Mouse (Mus musculus) intestine, embryonic 14.5 days (tissue): ENCODE results near the gene Med1. TPM values are rescaled to one million over a fixed set of nuclear protein-coding genes. Genes with fewer than 3 reads are reported as not detected.
"Not testable (repeated sequence)": the region's sequence is repeated elsewhere in the genome, so short reads cannot be mapped to it uniquely, and the experiment has no call there.

Experiments
- ATAC-seq: fragments of 200-750 bp; cut with Nextera tagmentation; replicated peaks from 2 replicates; pipeline ENCODE4 v1.8.0; 2017; ENCODE audit warnings: low read depth, moderate number of reproducible peaks, moderate TSS enrichment, moderate library complexity; ENCODE audit not compliant: low FRiP score, low TSS enrichment
- DNase-seq: peaks from one replicate; pipeline ENCODE4 v3.0.0-alpha.2; 2018; ENCODE audit warnings: low spot score
- H3K27ac ChIP-seq: fragments of 300-500 bp; sonication (generic); 2 replicates; pipeline ENCODE4 v1.5.1; 2014; ENCODE audit warnings: low read depth, mild to moderate bottlenecking, control low read depth
- H3K27me3 ChIP-seq: fragments of 300-500 bp; sonication (generic); replicated peaks from 2 replicates; pipeline ENCODE4 v1.6.1; 2014; ENCODE audit warnings: low read length, control low read depth; ENCODE audit not compliant: control insufficient read depth, insufficient read depth
- H3K36me3 ChIP-seq: fragments of 300-500 bp; sonication (generic); 2 replicates; pipeline ENCODE4 v1.6.1; 2014; ENCODE audit warnings: low read length, control low read depth; ENCODE audit not compliant: control insufficient read depth, insufficient read depth
- H3K4me1 ChIP-seq: fragments of 300-500 bp; sonication (generic); replicated peaks from 2 replicates; pipeline ENCODE4 v1.6.1; 2014; ENCODE audit warnings: low read length, control low read depth, mixed read lengths; ENCODE audit not compliant: control insufficient read depth, insufficient read depth
- H3K4me2 ChIP-seq: fragments of 300-500 bp; sonication (generic); 2 replicates; pipeline ENCODE4 v1.6.1; 2014; ENCODE audit warnings: low read length
- H3K4me3 ChIP-seq: fragments of 300-500 bp; sonication (generic); 2 replicates; pipeline ENCODE4 v1.5.1; 2014; ENCODE audit warnings: low read depth, low read length, control low read depth, mixed read lengths
- H3K9ac ChIP-seq: fragments of 300-500 bp; sonication (generic); 2 replicates; pipeline ENCODE4 v1.6.1; 2014; ENCODE audit warnings: mild to moderate bottlenecking, low read length
- H3K9me3 ChIP-seq: fragments of 300-500 bp; sonication (generic); 2 replicates; pipeline ENCODE4 v1.6.1; 2016; ENCODE audit warnings: low read length, control low read depth; ENCODE audit not compliant: control insufficient read depth
- WGBS: fragments of 180-500 bp; shearing (Covaris S2); extraction: QIAGEN DNeasy Blood & Tissue Kit; methylation state at CpG from one replicate; pipeline ENCODE4 v1.1.7; 2014; 5-methylcytosine and 5-hydroxymethylcytosine counted together
- polyA plus RNA-seq: library from polyadenylated mRNA; unstranded; fragments of >200 nt; fragmentation: Nextera tagmentation; extraction: Ambion mirVana; gene quantifications from 2 replicates; pipeline ENCODE4 v1.2.1, GENCODE M21; 2014

The Med1 gene
- polyA plus RNA-seq: 57.1 and 63.2 TPM in 2 replicates

- H3K27me3 ChIP-seq: no peaks in the 10 kb centered on the region
- under 1% methylated on average over 48 of the region's 53 CpGs for WGBS
- H3K4me3 ChIP-seq: peak within 1 kb of the TSS; percentile 89
- DNase-seq (peak; percentile 94), ATAC-seq (peak; percentile 95)
- H3K36me3 ChIP-seq: peaks cover 16% of the 10 kb centered on the region
- peaks cover 8% of the 10 kb centered on the region for H3K4me1 ChIP-seq
- H3K9ac ChIP-seq: peak within 1 kb of the TSS; percentile 93
- no peaks in the 10 kb centered on the region for H3K9me3 ChIP-seq
- H3K27ac ChIP-seq: peak within 1 kb of the TSS; percentile 89
- H3K4me2 ChIP-seq: peak within 1 kb of the TSS; percentile 75
These were observed at the start of gene Med1 for GRCm38 (mm10) chr11:98192901-98193805. Gene Med1, minus strand, starts transcription at chr11:98193293.

DNA sequence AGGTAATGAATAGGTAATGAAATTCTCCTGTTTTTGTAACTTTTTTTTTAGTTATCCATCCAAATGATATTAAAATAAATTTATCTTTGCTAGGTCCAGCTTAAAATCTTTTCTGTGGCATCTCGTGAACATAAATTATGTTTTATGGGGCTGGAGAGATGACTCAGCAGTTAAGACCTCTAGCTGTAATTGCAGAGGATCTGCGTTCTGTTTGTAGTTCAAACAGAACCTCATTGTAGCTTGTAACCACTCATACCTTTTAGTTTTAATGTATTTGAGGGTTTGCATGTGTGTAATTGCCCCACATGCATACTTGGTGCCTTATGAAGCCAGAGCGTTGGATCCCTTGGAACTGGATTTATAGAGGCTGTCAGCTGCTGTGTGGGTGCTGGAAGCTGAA lies 45.9 kb upstream of the Med1 start:
- Histone ChIP-seq H3K27me3 (no peaks in the 10 kb centered on the region), H3K4me3 (no peak overlapping the region), H3K9ac (no peak overlapping the region), H3K4me2 (no peak overlapping the region), H3K36me3 (peaks cover 90% of the 10 kb centered on the region), H3K27ac (no peak overlapping the region), H3K9me3 (no peaks in the 10 kb centered on the region), H3K4me1 (no peaks in the 10 kb centered on the region)
- no peak for ATAC-seq
- DNase-seq: no peak
- 73% methylated on average over 3 of the region's 3 CpGs for WGBS

GRCm38 (mm10) chr11:98238416-98238815 lies 45.3 kb upstream of the Med1 start:
- Histone ChIP-seq H3K4me1 (no peaks in the 10 kb centered on the region), H3K4me2 (no peak overlapping the region), H3K27ac (no peak overlapping the region), H3K27me3 (no peaks in the 10 kb centered on the region), H3K9me3 (no peaks in the 10 kb centered on the region), H3K36me3 (peaks cover 90% of the 10 kb centered on the region), H3K4me3 (no peak overlapping the region), H3K9ac (no peak overlapping the region)
- 81% methylated on average over 3 of the region's 3 CpGs for WGBS
- no peak for ATAC-seq
- DNase-seq: no peak

GRCm38 (mm10) chr11:98226349-98226748 lies 33.3 kb upstream of the Med1 start:
- Histone ChIP-seq H3K4me2 (no peak overlapping the region), H3K27me3 (no peaks in the 10 kb centered on the region), H3K4me3 (no peak overlapping the region), H3K9ac (no peak overlapping the region), H3K9me3 (no peaks in the 10 kb centered on the region), H3K36me3 (peaks cover 96% of the 10 kb centered on the region), H3K4me1 (no peaks in the 10 kb centered on the region), H3K27ac (no peak overlapping the region)
- WGBS: 93% methylated on average over 1 of the region's 1 CpGs
- no peak for DNase-seq
- no peak for ATAC-seq

DNA sequence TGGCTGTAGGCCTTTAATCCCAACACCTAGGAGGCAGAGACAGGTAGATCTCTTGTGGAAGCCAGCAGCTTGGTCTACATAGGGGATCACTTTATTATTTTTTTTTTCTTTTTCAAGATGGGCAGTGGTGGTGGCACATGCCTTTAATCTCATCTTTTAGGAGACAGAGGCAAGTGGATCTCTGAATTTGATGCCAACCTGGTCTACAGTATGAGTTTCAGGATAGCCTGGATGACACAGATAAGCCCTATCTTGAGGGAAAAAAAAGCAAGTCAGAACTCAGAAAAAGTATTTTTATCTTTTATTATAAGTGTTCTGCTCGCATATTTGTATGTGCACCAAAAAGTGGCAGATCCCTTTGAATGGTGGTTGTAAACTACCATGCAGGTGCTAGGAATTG lies 20.2 kb upstream of the Med1 start:
- ATAC-seq (no peak), DNase-seq (no peak)
- peaks cover 84% of the 10 kb centered on the region for H3K36me3 ChIP-seq
- H3K9me3 ChIP-seq: no peaks in the 10 kb centered on the region
- H3K27me3 ChIP-seq: no peaks in the 10 kb centered on the region
- H3K27ac ChIP-seq: no peak overlapping the region
- H3K4me1 ChIP-seq: no peaks in the 10 kb centered on the region
- no peak overlapping the region for H3K9ac ChIP-seq
- WGBS: 85% methylated on average over 1 of the region's 1 CpGs
- no peak overlapping the region for H3K4me2 ChIP-seq
- H3K4me3 ChIP-seq: no peak overlapping the region

- not testable (repeated sequence) for H3K4me3 ChIP-seq, ATAC-seq, H3K27ac ChIP-seq, H3K27me3 ChIP-seq, DNase-seq, H3K9me3 ChIP-seq, H3K9ac ChIP-seq, H3K4me2 ChIP-seq
- WGBS: 94% methylated on average over 4 of the region's 5 CpGs
- Histone ChIP-seq H3K4me1 (peaks cover 10% of the 10 kb centered on the region; the same call in 1 of the 2 replicates), H3K36me3 (peaks cover 71% of the 10 kb centered on the region)
These were observed 16.6 kb upstream of the Med1 start for GRCm38 (mm10) chr11:98209661-98210060.

DNA sequence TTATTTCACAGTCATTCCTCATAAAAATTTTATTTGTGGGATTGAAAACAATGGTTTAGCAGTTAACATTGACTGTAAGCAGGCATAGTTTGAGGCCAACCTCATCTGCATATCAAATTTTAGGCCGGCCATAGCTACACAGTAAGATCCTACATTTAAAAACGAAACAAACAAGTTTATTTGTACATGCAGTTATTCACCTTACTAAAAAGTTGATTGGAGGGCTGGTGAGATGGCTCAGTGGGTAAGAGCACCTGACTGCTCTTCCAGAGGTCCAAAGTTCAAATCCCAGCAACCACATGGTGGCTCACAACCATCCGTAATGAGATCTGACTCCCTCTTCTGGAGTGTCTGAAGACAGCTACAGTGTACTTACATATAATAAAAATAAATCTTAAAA lies 13.2 kb upstream of the Med1 start:
- not testable (repeated sequence) for ATAC-seq, DNase-seq, H3K27me3 ChIP-seq, H3K9ac ChIP-seq, H3K9me3 ChIP-seq, H3K27ac ChIP-seq, H3K4me3 ChIP-seq
- WGBS: 76% methylated on average over 3 of the region's 3 CpGs
- H3K36me3 ChIP-seq: peaks cover 42% of the 10 kb centered on the region
- peaks cover 17% of the 10 kb centered on the region for H3K4me1 ChIP-seq
- H3K4me2 ChIP-seq: peak overlapping the region; percentile 76

DNA sequence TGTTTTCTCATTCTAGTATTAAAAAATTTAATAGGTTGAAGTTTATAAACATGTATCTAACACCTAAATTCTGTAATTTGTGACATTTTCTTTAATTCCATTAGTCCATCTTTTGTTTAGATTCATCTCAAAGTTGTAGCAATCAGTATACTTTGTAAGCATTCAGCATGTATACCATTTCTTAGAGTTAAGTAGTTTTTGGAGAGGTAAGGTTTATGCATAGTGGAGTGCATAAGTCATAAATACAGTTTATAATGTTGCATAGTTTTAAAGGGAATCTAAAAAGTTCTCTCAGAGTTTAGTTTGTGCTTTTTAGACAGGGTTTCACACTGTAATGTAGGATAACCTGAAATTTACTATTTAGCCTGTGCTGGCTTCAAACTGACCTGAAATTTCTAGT lies 12.4 kb upstream of the Med1 start:
- DNase-seq: no peak
- peaks cover 17% of the 10 kb centered on the region for H3K4me1 ChIP-seq
- no peak overlapping the region for H3K27ac ChIP-seq
- no peaks in the 10 kb centered on the region for H3K27me3 ChIP-seq
- H3K9ac ChIP-seq: 0 out of 2 replicates have a peak overlapping the region, but pooled peaks have one; percentile 25
- H3K4me2 ChIP-seq: peak overlapping the region; percentile 76
- peak overlapping the region; percentile 97 for H3K4me3 ChIP-seq
- no peak for ATAC-seq
- peaks cover 34% of the 10 kb centered on the region for H3K36me3 ChIP-seq
- no peaks in the 10 kb centered on the region for H3K9me3 ChIP-seq
